Mouse (Mus musculus): ENCODE data around the gene Art5. TPM values are rescaled to one million over a fixed set of nuclear protein-coding genes. Genes with fewer than 3 reads are reported as not detected.
"Not testable (repeated sequence)": the region's sequence is repeated elsewhere in the genome, so short reads cannot be mapped to it uniquely, and the experiment has no call there.

Art5 gene
- total and polyA plus RNA-seq, 2 experiments from 2014 or later: 3.5 to 3.6 TPM

DNA sequence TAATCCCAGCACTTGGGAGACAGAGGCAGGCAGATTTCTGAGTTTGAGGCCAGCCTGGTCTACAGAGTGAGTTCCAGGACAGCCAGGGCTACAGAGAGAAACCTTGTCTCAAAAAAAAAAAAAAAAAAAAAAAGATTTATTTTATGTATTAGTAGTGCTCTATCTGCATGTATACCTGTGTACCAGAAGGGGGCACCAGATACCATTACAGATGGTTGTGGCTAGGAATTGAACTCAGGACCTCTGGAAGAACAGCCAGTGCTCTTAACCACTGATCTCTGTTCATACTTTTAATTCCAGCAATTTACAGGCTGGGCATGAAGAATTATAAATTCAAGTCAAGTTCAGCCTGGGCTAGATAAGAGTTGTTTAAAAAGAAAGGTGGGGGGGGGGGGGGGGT lies 60.8 kb downstream of the Art5 start:
- not testable (repeated sequence) for H3K4me2 ChIP-seq (ENCODE audit: low read depth, low read length); H3K27me3 ChIP-seq (ENCODE audit: control insufficient read depth, insufficient read depth, low read length); H3K9ac ChIP-seq (replicated peaks; ENCODE audit: low read depth, low read length); H3K9me3 ChIP-seq (replicated peaks; ENCODE audit: control insufficient read depth, low read length); H3K4me3 ChIP-seq (ENCODE audit: low read depth, low read length); H3K27ac ChIP-seq (ENCODE audit: low read depth); H3K36me3 ChIP-seq (replicated peaks; ENCODE audit: control insufficient read depth, insufficient read depth, low read length); H3K4me1 ChIP-seq (ENCODE audit: control insufficient read depth, insufficient read depth); ATAC-seq (ENCODE audit: insufficient read depth, low read depth); DNase-seq (ENCODE audit: low spot score)
- TF ChIP-seq CTCF (IDR thresholded peaks at IDR 0.05; ENCODE audit: low read depth): peak; percentile 28

Other genes with a start within 250 kb of the Art5 start
- gene Anapc15, start 245.8 kb downstream of the Art5 start, total RNA-seq (2014; rRNA removed; ENCODE audit: low replicate concordance): 45.1 and 51.8 TPM in 2 replicates
- gene Anapc15, start 245.8 kb downstream of the Art5 start, polyA plus RNA-seq (2015; fragmentation: Nextera tagmentation; extraction: Ambion mirVana): 37.7 and 38.7 TPM in 2 replicates
- gene Folr1, start 238.7 kb downstream of the Art5 start, total RNA-seq (2014; rRNA removed; ENCODE audit: low replicate concordance): 1.3 and 81.7 TPM in 2 replicates
- 2.9 and 3.3 TPM in 2 replicates for gene Folr1, start 238.7 kb downstream of the Art5 start, polyA plus RNA-seq (2015; fragmentation: Nextera tagmentation; extraction: Ambion mirVana)
- gene Lamtor1, start 203.6 kb downstream of the Art5 start, total RNA-seq (2014; rRNA removed; ENCODE audit: low replicate concordance): 126 and 174 TPM in 2 replicates
- gene Lamtor1, start 203.6 kb downstream of the Art5 start, polyA plus RNA-seq (2015; fragmentation: Nextera tagmentation; extraction: Ambion mirVana): 149 and 159 TPM in 2 replicates
- gene Tomt, start 203.1 kb downstream of the Art5 start, total RNA-seq (2014; rRNA removed; ENCODE audit: low replicate concordance): not detected in 2 replicates
- 0.08 and 0.12 TPM in 2 replicates for gene Tomt, start 203.1 kb downstream of the Art5 start, polyA plus RNA-seq (2015; fragmentation: Nextera tagmentation; extraction: Ambion mirVana)
- 0.19 and 3.1 TPM in 2 replicates for gene Lrrc51, start 175.6 kb downstream of the Art5 start, total RNA-seq (2014; rRNA removed; ENCODE audit: low replicate concordance)
- 3.0 and 3.9 TPM in 2 replicates for gene Lrrc51, start 175.6 kb downstream of the Art5 start, polyA plus RNA-seq (2015; fragmentation: Nextera tagmentation; extraction: Ambion mirVana)
- gene Numa1, start 175.4 kb downstream of the Art5 start, total RNA-seq (2014; rRNA removed; ENCODE audit: low replicate concordance): 75.3 and 77.0 TPM in 2 replicates
- gene Numa1, start 175.4 kb downstream of the Art5 start, polyA plus RNA-seq (2015; fragmentation: Nextera tagmentation; extraction: Ambion mirVana): 23.3 and 23.4 TPM in 2 replicates
- gene Il18bp, start 90.8 kb downstream of the Art5 start, total RNA-seq (2014; rRNA removed; ENCODE audit: low replicate concordance): 0.76 and 4.6 TPM in 2 replicates
- gene Il18bp, start 90.8 kb downstream of the Art5 start, polyA plus RNA-seq (2015; fragmentation: Nextera tagmentation; extraction: Ambion mirVana): 2.3 and 2.4 TPM in 2 replicates
- 7.7 and 18.2 TPM in 2 replicates for gene Rnf121, start 44.0 kb downstream of the Art5 start, total RNA-seq (2014; rRNA removed; ENCODE audit: low replicate concordance)
- gene Rnf121, start 44.0 kb downstream of the Art5 start, polyA plus RNA-seq (2015; fragmentation: Nextera tagmentation; extraction: Ambion mirVana): 10.7 and 12.7 TPM in 2 replicates
- 13.1 and 13.8 TPM in 2 replicates for gene Xndc1, start 44.0 kb downstream of the Art5 start, total RNA-seq (2014; rRNA removed; ENCODE audit: low replicate concordance)
- gene Xndc1, start 44.0 kb downstream of the Art5 start, polyA plus RNA-seq (2015; fragmentation: Nextera tagmentation; extraction: Ambion mirVana): 7.7 and 7.8 TPM in 2 replicates
- gene Xntrpc, start 43.8 kb downstream of the Art5 start, total RNA-seq (2014; rRNA removed; ENCODE audit: low replicate concordance): not detected in 2 replicates
- 0.25 and 0.31 TPM in 2 replicates for gene Xntrpc, start 43.8 kb downstream of the Art5 start, polyA plus RNA-seq (2015; fragmentation: Nextera tagmentation; extraction: Ambion mirVana)
- gene Trpc2, start 26.4 kb downstream of the Art5 start, total RNA-seq (2014; rRNA removed; ENCODE audit: low replicate concordance): 1.1 and 1.2 TPM in 2 replicates
- not detected in 2 replicates for gene Trpc2, start 26.4 kb downstream of the Art5 start, polyA plus RNA-seq (2015; fragmentation: Nextera tagmentation; extraction: Ambion mirVana)
- gene Art1, start 7.7 kb downstream of the Art5 start, total RNA-seq (2014; rRNA removed; ENCODE audit: low replicate concordance): 3.4 and 13.6 TPM in 2 replicates
- 10.7 and 12.0 TPM in 2 replicates for gene Art1, start 7.7 kb downstream of the Art5 start, polyA plus RNA-seq (2015; fragmentation: Nextera tagmentation; extraction: Ambion mirVana)
- 0.92 TPM in 1 of 2 replicates, not detected in the other for gene Chrna10, start 7.3 kb upstream of the Art5 start, total RNA-seq (2014; rRNA removed; ENCODE audit: low replicate concordance)
- gene Chrna10, start 7.3 kb upstream of the Art5 start, polyA plus RNA-seq (2015; fragmentation: Nextera tagmentation; extraction: Ambion mirVana): 0.14 TPM in 2 replicates
- gene Nup98, start 100.7 kb upstream of the Art5 start, total RNA-seq (2014; rRNA removed; ENCODE audit: low replicate concordance): 28.0 and 36.0 TPM in 2 replicates
- 10.6 and 12.2 TPM in 2 replicates for gene Nup98, start 100.7 kb upstream of the Art5 start, polyA plus RNA-seq (2015; fragmentation: Nextera tagmentation; extraction: Ambion mirVana)
- gene Pgap2, start 100.7 kb upstream of the Art5 start, total RNA-seq (2014; rRNA removed; ENCODE audit: low replicate concordance): 79.5 and 117 TPM in 2 replicates
- 60.9 TPM in 2 replicates for gene Pgap2, start 100.7 kb upstream of the Art5 start, polyA plus RNA-seq (2015; fragmentation: Nextera tagmentation; extraction: Ambion mirVana)
- 24.6 and 31.3 TPM in 2 replicates for gene Rhog, start 146.6 kb upstream of the Art5 start, total RNA-seq (2014; rRNA removed; ENCODE audit: low replicate concordance)
- 34.7 and 36.7 TPM in 2 replicates for gene Rhog, start 146.6 kb upstream of the Art5 start, polyA plus RNA-seq (2015; fragmentation: Nextera tagmentation; extraction: Ambion mirVana)
- 28.1 and 59.0 TPM in 2 replicates for gene Stim1, start 158.3 kb upstream of the Art5 start, total RNA-seq (2014; rRNA removed; ENCODE audit: low replicate concordance)
- gene Stim1, start 158.3 kb upstream of the Art5 start, polyA plus RNA-seq (2015; fragmentation: Nextera tagmentation; extraction: Ambion mirVana): 11.4 and 11.6 TPM in 2 replicates

Data from heart, postnatal 0 days (tissue).